Mouse (Mus musculus) adrenal gland, adult 18-20 months (tissue): ENCODE measurements at regions not wholly inside any gene's neighbourhood (a gene's known extent, or its start where the extent isn't known, plus 50 kb on each side); places are given as distances from the start of the nearest gene placed in this dataset.

Experiments used
- DNase-seq, 2 experiments: peaks; one replicate each; pipeline ENCODE4 v3.0.0; 2021 to 2022; ENCODE audit warnings: low spot score in 2 of 2

DNA sequence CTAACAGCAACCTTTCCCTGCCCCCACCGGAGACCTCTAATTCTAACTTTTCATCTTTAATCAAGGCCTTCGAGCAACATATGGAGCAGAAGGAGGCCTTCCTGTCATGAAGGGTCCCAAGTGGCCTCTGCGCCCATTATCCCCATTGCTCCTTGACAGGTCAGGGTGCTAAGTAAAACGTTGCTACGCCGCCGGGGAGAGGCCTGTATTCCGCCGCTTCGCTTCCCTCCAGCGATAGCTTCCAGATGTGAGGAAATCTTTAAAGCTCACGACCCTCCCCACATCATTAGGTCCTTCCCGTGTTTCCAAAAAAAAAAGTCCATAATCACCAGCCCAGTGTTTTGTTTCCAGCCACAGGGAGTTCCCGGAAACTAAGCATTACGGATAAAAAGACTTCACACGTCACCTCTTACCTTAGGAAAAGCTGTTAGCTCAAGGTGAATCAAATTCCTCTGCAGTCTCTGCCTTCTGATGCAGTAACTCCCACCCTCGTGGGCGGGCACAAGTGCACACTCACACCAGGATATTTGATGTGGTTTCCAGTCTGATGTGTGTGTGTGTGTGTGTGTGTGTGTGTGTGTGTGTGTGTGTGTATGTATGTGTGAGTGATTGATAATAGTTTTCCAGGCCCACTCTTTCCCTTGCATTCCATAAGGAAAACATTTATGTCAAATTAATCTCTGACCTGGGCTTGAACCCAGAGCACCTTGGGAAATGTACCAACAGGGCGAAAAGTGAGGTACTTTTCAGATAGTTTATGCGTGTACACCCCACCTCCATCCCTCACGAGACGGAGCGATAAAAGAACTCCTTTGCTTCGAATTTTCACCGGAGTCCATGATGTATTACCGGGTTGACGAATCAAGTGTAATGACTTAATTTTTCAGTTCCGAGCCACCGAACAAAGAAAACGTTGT lies 107.5 kb downstream of the Gm45692 start:
- DNase-seq: no peak

- no peak for DNase-seq
Measured at GRCm38 (mm10) chr8:26227529-26227895, 108.2 kb downstream of the Gm45692 start.

DNA sequence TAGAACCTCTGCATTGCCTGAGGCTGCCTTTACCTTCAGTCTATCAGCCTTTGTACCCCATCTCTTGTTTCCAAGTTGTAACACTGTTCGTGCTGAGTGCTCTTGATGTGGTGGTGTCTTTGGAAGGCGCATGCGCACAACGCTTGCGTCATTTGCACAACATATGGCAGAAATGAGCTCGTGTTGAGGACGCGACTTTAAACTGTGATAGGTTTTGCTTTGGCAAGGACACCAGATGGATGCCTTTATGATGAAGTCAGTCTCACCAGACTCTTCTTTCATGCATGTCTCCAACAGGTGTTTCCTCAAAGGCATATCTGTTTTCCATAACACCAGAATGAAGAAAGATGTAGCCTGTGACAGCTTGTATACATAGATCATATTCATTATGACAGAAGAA lies 110.2 kb downstream of the Gm45692 start:
- DNase-seq: no peak

GRCm38 (mm10) chr8:26239075-26239474 lies 119.7 kb downstream of the Gm45692 start:
- DNase-seq: no peak

DNA sequence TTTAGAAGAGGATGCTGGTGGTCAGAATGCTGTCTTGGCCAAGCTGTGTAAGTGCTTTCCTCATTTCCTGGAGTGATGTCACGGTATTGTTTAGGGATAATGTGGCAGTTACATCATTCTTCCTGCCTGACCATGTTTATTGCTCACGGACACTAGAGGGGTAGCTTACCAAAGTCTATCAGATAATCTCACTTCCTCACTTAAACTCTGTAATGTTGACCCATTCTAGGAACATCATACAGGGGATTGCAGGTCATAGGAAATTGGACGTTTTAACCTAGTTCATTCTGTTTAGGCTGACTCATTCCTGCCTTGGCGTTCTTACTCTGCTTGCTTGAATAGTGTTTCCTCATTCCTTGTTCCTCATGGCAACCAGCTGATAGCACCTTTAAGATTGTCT lies 120.3 kb downstream of the Gm45692 start:
- no peak for DNase-seq

GRCm38 (mm10) chr8:26243743-26244142 lies 124.4 kb downstream of the Gm45692 start:
- DNase-seq: no peak

- DNase-seq: no peak
Measured at GRCm38 (mm10) chr8:26244308-26244707, 125.0 kb downstream of the Gm45692 start.

DNA sequence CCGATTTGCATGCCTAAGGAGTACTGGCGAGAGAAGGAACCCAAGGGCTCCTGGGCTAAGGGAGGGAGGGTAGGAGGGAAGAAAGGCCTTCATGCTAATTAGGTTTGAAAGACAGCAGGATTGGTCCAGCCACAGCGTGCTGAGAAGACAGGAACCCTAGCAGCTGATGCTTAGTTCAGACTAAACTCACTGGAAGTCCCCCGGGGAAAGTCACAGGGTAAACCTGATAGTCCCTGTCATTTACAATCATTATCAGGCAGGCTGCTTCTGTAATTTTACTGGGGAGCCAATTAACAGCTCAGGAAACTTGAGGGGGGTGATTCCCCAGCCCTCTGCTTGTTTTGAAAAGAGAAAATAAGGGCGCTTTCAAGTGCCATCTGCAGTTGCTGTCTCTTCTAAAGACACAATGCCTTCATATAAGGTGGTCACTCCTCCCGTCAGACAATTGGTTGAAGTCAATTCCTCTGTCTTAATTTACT lies 135.9 kb downstream of the Gm45692 start:
- no peak for DNase-seq

- DNase-seq: no peak
Measured at GRCm38 (mm10) chr8:26260294-26260693, 141.0 kb downstream of the Gm45692 start.

GRCm38 (mm10) chr8:26262536-26262935 lies 143.2 kb downstream of the Gm45692 start:
- DNase-seq: no peak

GRCm38 (mm10) chr8:26264869-26265321 lies 145.6 kb downstream of the Gm45692 start:
- no peak for DNase-seq

DNA sequence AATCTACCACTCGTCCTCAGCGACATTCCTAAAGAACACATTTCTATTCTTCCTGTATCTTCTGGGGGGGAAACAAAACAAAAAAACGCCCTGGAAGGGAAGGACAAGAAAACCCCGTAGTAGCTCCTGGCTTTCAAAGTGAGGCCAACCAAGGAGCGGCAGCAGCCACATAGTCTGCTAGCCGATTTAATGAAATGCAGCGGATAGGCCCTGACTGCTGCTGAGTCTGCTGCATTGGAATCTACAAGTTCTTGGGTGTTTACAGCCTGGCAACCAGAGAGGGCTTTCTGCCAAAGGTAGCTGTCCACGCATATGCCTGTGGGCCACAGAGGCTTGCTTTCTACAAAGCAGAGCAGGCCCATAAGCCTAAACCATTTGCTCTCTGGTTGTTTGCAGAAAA lies 146.0 kb downstream of the Gm45692 start:
- DNase-seq: no peak

DNA sequence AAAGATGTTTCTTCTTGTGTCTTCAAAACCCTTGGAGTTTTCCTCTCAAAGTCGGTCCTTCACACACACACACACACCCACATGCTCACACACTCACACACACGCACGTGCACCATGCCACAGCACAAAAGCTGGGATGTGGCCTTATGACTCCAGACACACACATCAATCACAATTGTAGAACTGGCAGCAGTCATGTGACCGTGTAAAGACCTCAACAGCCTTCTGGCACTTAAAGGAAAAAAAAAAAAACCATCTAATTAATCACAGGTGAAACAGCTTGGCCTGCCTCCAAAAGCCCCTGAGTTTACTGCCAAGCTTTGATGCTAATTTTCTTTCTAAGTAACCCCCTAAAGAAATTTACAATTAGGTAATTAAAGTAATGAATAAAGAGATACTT lies 147.1 kb downstream of the Gm45692 start:
- no peak for DNase-seq

DNA sequence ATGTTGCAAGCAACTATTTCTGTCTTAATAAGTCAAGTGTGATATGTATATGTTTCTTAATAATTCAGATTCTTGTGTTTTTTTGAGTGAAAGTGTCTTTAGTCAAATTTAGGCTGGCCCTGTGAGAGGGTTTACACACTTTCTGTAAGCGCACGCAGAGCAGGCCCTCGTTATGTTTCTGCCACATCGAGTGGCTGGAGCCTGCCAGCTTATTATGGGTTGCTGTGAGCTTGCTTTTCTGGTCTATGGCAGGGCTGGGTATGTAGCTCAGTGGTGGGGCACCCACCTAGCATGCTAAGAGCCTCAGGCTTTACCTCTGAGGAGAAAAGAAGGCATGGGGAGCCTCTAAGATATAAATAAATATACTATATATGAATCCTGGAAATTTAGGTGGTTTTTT lies 148.2 kb downstream of the Gm45692 start:
- no peak for DNase-seq

GRCm38 (mm10) chr8:26268751-26269415 lies 149.5 kb downstream of the Gm45692 start:
- DNase-seq: no peak

GRCm38 (mm10) chr8:26272110-26272509 lies 152.8 kb downstream of the Gm45692 start:
- DNase-seq: no peak

DNA sequence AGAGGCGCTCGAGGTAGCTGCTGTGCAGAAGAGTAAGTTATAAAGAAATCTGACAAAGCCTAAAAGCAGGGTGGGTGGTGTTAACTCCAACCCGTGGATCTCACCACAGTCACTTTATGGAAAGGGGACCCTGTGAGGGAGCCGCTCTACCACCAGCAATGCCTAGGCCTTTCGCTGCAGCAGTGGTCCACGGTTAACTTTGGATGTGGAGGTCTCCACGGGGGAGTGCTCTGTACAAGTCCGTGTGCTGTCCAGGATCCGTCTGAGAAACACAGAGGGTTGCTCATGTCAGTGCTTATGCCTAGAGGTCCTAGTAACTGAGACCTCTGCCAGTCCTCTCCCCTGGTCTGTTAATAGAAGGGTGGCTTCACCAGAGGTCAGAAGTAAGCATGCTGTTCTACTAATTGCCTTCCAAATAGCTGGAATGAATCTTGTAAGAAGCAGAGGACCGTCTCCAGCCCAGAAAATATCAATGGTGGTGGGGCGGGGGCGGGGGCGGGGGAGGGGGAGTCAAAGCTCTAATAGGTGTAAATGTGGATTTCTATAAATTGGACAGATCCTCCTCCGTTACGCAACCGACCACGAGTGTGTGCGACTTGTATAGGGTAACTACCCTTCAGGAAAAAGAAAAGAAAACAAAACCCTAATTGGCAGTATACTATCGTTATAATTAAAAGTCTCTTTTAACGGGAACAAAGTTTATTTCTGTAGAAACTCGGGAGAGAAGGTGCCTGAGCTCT lies 153.5 kb downstream of the Gm45692 start:
- DNase-seq: no peak

DNA sequence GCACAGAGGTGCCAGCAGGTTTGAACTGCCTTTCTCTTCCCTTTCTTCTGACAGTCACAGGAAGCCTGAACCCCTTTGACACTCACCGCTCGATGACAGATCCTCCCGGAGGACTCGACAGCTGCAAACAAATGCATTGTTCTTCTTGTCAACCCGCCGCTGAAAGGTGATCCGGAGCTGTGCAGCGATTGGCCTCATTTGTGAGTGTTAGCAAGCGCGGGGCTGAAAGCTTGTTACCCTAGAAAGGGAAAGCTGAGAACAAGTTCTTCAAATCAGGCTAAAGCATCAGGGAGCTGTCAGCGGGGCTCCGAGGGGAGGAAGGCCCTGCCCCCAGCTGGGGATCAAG lies 154.1 kb downstream of the Gm45692 start:
- DNase-seq: no peak

DNA sequence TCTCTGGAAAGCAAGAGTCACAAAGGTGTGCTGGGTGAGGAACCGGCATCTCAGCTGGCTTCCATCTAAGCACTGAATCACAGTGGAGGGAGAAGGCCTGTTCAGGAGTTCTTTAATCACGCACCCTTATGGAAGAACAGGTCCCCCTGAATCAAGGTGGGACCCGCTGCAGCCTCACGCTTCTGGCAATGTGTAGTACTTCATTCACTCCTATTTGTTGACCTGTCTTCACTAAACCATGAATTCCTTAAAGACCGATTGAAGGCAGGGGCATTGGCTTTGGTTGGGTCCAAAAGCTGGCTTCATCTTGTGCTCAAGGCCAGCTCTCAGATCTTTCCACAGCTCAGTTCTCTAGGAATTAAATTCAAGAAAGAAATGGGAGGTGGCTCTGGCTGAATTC lies 154.5 kb downstream of the Gm45692 start:
- no peak for DNase-seq

DNA sequence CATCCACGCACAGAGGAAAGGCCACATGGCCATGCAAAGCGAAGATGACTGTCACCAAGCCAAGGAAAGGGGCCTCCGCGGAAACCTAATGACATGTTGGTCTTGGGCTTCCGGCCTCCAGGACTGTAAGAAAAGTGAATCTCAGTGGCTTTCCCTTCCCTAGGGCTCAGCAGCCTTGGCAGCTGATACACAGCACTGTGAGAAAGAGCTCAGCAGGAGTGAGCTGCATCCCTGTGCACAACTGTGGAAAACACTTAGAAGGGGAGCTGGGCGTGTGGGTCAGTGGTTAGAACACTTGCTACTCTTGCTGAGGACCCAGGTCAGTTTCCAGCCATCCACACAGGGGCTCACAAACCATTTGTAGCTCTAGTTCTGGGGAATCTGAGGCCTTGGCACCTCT lies 155.1 kb downstream of the Gm45692 start:
- no peak for DNase-seq

GRCm38 (mm10) chr8:26282156-26282935 lies 163.0 kb downstream of the Gm45692 start:
- peak in 1 of 2 experiments; percentile 4 for DNase-seq
